Mouse (Mus musculus) large intestine, adult 2 months (tissue): Measurements from ENCODE around the gene Zfp473. TPM values are rescaled to one million over a fixed set of nuclear protein-coding genes. Genes with fewer than 3 reads are reported as not detected.
"Not testable (repeated sequence)": the region's sequence is repeated elsewhere in the genome, so short reads cannot be mapped to it uniquely, and the experiment has no call there.

Experiments used
- DNase-seq: peaks from one replicate; pipeline ENCODE4 v3.0.0-alpha.2; 2012; ENCODE audit warnings: low read depth, low spot score
- whole genome bisulfite sequencing: fragments of 180-500 bp; shearing (Covaris S2); methylation state at CpG from one replicate; pipeline ENCODE4 v1.1.7; 2018; 5-methylcytosine and 5-hydroxymethylcytosine counted together
- polyA plus RNA-seq: library from polyadenylated mRNA; depleted of rRNA; stranded (reverse); fragments of >200 nt; gene quantifications from 2 replicates; pipeline ENCODE4 v1.2.3, GENCODE M21; 2012; rRNA removed

Zfp473 gene
- 0.36 and 0.75 TPM in 2 replicates for polyA plus RNA-seq

DNA sequence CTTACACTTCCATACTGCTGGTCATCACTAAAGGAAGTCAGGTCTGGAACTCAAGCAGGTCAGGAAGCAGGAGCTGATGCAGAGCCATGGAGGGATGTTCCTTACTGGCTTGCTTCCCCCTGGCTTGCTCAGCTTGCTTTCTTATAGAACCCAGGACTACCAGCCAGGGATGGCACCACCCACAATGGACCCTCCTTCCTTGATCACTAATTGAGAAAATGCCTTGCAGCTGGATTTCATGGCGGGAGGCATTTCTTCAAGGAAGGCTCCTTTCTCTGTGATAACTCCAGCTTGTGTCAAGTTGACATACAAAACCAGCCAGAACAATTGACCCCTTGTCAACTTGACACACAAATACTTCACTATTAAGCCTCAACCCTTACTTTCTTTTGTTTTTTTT lies at the start of gene Zfp473:
Gene Zfp473 (minus strand): TSS at position 101 of the 400 bp plus-strand sequence.
- not testable (repeated sequence) for DNase-seq
- WGBS, result 100% methylated on average over 1 of the region's 1 CpGs

DNA sequence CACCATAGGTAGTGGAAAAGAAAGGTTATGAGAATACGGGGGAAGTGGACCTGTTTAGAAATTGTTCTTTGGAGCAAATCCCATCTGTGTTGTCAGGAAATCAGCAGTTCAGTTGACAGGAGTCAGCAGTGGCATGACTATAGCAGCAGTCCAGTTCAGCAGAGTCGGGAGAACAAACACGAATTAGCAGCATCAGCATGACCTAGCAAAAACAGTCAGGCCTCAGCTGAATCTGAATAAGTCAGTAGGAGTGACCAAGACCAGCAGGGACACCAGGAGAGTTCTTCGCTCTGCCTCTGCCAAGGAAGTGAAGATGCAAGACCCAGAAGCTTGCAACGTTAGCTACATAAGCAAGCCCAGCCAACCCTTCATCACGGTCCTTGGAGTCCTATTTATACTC lies 41.9 kb upstream of the Zfp473 start:
- no peak for DNase-seq
- 87% methylated on average over 6 of the region's 6 CpGs for WGBS

DNA sequence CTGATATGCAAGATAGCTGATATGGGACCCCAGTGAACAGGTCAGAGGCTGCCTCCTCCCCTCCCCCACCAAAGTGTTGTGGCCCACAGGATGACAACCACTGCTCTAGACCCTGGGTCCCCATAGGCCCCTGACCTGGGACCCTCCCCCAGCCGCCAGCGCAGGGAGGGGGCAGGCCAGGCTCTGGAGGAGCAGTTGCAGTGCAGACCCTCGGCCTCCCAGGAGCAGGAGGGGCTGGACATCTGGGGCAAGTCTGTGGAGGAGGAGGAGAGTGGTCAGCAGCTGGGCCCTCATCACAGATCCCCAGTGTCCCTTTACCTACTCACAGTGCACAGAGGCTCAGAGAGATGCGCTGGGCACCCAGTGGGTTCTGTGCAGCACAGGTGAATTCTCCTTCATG lies 39.2 kb upstream of the Zfp473 start:
- WGBS, result 56% methylated on average over 4 of the region's 4 CpGs

DNA sequence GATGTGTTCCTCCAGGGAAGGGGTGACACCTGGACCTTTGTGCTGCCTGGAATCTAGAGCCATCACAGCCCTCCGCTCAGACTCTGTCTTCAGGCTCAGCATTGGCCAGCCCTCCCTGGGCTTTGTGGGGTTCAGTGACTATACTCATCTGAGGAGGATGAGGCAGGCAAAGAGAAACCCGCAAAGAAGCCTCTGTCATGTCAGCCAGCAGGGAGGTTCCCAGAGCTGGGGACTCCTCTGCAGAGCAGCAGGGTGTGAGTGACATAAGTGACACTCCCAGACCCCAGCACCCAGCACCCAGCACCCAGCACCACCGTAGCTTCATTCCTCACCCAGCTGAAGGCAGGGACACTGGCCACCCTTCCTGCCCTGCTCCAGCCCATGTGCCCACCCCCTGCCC lies 38.7 kb upstream of the Zfp473 start:
- no peak for DNase-seq
- 72% methylated on average over 3 of the region's 3 CpGs for WGBS

More for the DNA sequence above, 39.2 kb upstream of the Zfp473 start:
- DNase-seq, result no peak

DNA sequence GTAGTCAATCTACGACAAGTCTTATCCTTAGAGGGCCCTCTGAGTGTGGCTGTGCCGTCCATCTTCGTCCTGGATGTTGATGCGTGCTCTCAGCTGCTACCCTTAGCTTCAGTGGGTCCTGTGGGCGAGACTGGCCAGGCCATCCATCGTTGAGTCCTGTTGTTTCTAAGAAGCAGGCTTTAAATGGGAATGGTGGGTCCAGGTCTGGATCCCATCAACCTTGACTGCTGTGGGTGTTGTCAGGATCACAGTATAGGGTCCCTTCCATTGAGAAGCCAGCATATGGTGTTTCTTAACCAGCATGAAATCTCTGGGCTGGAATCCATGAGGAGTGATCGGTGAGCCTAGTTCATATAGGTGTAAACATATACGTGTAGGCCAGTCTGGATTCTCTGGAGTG lies 29.3 kb upstream of the Zfp473 start:
- no peak for DNase-seq
- WGBS, result 87% methylated on average over 8 of the region's 8 CpGs

DNA sequence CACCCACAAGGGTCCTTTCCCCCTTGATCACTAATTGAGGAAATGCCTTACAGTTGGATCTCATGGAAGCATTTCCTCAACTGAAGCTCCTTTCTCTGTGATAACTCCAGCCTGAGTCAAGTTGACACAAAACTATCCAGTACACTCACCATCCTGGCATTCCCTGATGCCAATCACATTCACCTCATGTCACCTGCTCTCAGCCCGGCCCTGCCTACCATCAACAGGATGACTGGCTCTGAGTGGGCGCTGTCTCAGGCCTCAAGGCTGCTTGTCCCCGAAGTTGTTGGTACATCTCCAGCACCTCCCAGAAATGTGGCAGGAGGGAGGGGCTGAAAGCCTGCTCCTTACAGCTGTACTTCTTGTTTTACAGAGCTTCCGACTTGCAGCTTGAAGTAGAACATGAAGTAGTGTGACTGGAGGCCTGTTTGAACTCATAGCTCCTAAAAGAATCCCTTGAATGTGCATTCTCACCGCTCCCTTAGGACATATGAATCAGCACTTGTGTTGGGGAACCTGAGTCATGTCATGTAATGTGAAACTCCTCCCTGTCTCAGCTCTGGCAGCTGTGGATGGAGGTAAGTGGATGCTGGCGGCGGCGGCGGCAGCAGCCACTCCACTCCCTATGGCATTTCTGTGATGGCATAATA lies 26.1 kb upstream of the Zfp473 start:
- 92% methylated on average over 9 of the region's 9 CpGs for WGBS
- no peak for DNase-seq

DNA sequence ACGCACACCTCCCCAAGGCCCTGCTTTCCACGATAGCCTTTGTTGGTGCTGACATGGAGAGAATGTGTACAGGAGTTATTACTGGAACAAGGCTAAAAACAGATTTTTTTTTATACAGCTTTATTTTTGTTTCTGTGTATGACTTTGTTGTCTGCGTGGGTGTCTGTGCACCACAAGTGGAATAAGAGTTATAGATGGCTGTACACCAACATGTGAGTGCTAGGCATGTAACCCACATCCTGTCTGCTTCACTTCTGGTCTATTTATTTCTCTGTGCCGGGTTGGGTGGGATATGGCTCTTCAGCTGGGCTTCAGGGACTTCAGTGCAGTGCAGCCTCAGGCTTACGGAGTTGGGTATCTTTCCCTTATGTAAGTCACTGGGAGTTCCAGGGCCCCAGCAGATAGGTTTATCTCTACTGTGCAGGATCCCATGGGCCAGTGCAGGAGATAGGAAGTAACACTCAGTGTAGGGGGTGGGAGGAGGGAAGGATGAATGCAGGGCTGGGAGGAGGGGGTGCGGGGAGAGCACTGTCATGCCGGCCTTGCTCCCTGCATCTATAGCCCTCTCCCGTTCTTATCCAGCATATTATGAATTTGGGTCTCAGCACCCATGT lies 21.8 kb upstream of the Zfp473 start:
- 90% methylated on average over 8 of the region's 8 CpGs for WGBS
- DNase-seq, result no peak

DNA sequence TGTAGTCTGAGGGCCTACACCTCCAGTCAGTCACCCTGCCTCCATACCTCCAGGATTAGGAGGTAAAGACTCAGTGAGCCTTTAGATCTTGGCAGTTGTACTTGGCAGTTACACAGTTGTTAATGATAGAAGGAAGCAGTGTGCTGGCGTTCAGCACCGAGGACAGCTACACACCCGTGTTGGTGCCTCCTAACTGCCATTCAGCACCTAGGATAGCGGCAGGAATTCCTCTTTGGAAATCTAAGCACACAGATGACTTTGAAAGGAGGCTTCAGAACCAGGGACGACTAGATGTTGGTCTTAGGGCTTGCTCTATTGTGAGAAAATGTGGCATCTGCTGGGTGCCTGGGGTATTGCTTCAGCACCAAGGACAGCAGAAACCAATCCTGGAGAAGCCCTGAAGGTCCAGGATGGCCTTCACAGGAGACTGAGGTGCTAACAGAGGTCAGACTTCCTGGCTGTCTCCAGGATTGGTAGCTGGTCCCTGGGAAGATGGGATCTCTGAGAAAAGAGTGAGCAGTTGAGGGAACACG lies 19.3 kb upstream of the Zfp473 start:
- WGBS, result 24% methylated on average over 6 of the region's 6 CpGs

DNA sequence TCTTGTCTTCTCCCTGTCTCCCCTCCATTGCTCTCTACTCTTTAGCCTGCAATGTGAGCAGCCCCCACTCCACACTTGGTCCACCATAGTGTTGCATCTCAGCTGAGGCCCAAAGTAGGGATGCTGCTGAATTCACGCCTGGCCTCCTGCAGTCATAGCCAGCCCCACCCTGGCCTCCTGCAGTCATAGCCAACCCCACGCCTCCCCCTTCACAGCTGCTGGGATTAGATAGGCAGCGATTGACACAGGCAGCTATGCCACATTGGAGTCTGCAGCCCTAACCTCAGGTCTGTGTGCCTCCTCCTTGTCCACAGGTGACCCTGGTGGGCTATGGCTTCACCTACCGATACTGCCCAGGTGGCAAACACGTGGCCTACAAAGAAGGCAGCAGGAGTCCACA lies 17.3 kb upstream of the Zfp473 start:
- WGBS, result 83% methylated on average over 5 of the region's 5 CpGs

More for the DNA sequence above, 19.3 kb upstream of the Zfp473 start:
- DNase-seq, result peak; percentile 47

DNA sequence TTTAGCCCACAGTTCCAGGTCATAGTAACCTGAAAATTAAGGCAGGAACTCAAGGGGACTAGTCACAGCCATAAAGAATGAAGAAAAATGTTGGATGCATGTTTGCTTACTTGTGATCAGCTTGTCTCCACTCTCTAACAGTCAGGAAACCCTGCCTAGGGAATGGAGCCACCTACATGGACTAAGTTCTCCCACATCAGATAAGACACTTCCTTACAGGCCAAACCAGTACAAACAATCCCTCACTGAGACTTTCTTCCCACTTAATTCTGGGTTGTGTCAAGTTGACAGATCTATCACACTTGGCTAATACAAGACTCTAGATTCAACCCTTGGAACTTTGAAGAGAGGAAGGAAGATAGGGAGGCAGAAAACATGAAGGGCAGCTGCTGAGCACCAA lies 9.5 kb upstream of the Zfp473 start:
- DNase-seq, result no peak

More for the DNA sequence above, 17.3 kb upstream of the Zfp473 start:
- DNase-seq, result no peak

DNA sequence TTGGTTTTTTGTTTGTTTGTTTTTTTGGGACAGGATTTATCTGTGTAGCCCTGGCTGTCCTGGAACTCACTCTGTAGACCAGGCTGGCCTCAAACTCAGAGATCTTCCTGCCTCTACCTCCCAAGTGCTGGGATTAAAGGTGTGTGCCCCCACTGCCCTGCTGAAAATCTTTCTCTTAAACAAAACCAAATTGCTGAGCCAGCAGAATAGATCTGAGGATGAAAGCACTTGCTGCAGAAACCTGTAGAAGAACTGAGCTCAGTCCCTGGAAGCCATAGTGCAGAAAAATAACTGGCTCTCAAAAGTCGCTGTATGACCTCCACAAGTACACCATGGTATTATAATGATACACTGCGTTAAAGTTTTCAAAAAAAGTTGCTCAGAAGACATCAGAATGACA lies 6.3 kb upstream of the Zfp473 start:
- DNase-seq, result no peak
- 91% methylated on average over 2 of the region's 2 CpGs for WGBS

DNA sequence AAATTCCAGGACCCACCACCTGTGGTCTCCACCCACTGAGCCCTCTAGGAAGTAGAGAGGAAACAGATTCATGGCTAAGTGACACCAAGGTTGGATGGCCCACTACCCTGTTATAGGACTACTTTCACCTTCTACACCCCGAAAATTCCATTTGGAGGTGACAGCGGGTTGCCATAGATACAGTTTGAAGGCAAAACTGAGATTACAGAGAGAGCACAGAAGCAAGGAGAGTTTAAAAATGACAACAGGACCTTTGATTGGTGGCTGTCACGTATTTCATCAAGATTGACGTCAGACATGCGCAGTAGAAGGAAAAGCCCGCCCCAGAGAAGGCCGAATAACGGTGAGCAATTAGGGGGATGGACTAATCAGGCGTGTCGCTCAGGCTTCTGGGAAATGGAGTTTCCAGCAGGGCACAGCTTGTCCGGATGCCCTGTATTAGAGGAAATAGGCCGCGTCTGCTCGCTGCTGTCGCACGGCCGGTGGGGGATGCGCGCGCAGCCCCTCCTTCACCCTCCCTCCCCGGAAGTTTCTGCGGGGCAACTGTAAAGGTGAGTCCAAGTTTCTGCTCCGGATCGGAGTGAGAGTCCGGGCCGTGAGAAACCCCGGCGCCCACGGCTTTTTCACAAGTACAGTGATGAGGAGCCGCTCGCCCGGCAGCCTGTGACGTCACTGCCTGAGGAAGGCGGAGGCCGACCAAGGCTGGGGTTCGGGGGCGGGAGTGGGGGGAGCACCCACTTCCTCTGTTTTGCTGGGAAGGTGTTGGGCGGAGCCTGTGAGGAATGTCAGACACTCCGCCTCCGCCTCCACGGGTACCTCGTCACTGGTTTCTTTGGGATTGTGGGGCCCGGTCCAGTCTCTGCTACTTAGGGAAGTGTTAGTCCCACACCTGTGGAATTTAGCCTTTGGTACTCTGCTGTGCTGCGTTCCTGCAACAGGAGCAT lies 2.5 kb downstream of the Zfp473 start, which contains the start of gene Vrk3:
Gene Vrk3 (plus strand): TSS at position 313 of the 944 bp plus-strand sequence.
- under 1% methylated on average over 44 of the region's 44 CpGs for WGBS
- peak; percentile 98 for DNase-seq

DNA sequence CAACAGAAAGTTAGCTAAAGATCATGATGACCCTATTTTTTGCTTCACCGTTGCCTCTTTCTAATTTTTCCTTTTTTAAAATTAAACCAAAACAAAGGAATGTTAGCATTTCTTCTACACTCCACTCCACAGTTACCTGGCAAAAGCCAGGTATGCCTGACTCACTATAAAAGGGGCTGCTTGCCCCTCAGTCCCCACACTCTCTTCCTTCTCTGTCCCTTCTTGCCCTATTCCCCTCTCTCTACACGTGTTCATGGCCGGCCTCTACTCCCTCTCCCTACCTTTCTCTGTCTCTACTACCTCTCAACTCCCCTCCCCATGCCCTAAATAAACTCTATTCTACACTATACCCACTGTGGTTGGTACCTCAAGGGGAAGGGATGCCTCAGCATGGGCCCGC lies 3.7 kb downstream of the Zfp473 start:
- DNase-seq, result no peak
- 59% methylated on average over 4 of the region's 4 CpGs for WGBS

DNA sequence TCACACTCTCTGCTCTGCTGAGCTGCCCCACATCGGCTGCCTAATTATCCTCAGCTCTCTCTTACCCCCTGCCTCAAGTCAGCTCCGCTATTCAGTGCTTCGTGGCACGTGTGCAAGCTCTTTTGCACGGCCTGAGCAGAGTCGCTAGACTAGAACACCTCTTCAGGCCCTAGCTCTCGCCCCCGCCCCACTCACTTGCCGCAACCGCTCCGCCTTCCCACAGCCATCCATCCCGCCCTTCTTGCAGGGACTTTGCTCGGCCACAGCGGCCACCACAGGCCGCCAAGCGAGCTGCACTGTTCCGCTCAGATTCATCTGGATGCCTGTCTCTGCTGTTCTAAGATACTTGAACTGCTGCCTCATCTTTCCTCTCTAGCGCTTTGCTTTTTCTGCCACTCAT lies 5.8 kb downstream of the Zfp473 start:
- no peak for DNase-seq
- under 1% methylated on average over 18 of the region's 18 CpGs for WGBS

DNA sequence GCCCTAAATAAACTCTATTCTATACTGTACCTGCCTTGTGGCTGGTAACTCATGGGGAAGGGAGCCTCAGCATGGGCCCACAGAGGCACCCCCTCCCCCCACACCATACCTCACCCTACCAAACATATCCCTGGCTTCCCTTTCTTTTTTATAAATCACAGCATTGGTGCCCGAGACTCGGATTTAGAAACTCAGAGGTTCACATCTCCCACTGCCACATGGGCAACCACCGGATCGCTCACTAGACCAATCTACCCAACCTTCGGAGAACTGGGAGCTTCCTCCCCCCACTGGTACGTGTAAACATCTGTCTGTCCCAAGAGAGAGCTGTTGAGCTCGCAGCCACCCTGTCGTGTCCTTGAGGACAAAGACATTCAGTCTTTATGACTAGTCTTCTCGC lies 6.6 kb downstream of the Zfp473 start:
- no peak for DNase-seq
- 60% methylated on average over 9 of the region's 9 CpGs for WGBS

DNA sequence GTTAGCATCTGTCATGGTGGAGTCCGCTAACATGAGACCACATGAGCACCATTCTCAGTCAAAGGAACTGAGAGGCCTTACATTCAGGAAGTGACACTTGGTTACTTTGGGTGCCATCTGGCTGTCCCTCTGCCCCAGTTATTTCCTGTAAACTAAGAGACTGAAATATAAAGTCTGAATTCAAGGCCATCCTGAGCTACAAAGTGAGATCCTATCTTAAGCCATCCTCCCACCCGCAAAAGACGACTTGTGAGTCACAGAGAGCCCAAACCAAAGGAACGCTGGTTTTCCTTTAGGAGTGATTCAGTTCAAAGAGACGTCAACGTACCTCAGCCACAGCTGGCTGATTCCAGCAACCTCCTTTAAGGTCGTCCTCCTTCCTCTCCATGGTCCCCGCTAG lies 9.5 kb downstream of the Zfp473 start:
- WGBS, result 82% methylated on average over 8 of the region's 8 CpGs
- no peak for DNase-seq

DNA sequence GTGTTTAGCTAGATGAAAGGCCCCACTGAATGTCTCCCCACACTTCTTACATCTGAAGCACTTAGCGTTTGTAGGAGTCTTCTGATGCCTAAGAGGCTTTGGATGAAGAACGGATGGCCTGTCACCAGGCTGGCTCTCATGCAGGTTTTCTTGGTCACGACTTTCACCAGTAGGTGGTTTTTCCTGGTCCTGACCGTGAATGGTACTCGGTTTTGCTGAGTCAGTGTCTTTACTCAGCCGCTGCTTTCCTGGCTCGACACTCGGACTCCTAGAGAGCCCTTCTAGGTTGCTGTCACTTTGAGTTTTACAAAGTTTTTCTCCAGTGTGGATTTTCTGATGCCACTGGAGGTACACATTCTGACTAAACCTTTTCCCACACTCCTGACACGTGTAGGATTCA lies 17.1 kb downstream of the Zfp473 start:
- no peak for DNase-seq
- WGBS, result 92% methylated on average over 9 of the region's 9 CpGs

DNA sequence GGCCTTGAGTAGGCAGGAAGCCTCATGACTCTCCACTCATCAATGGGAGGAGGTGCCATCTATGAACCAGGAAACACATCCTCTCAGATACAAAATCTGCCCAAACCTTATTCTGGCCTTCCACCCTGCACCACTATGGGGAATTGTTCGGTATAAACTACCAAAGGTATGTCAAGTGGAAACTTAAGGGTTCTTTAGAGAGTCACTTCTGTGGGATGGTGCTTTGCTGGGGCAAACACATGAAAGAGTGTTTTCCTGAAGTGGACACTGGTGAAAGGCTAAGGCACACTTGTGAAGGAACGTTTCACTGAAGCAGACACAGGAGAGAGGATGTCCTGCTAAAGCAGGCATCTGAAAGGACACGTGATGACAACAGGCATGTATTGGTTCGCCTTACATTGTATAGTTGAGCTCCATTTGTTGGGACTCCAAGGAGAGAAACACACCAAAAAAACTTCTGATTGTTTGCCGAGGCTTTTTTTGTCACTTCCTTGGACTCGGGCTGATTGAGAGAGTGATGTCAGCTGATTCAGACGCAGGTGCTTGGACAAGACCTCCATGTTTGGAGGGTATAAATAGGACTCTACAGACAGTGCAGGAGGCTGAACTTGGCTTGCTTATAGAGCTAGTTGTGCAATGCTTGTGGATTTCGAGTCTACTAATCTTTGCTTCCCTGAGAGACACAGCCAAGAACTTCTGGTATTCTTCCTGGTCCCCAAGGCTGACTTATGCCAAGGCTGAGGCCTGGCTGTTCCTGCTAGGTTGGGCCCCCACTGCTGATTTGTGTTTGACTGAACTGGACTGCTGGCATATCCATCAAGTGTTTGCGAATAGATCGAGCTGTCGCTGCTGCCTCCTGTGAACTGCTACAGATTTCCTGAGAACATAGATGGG lies 22.5 kb downstream of the Zfp473 start:
- no peak for DNase-seq
- 82% methylated on average over 11 of the region's 11 CpGs for WGBS

DNA sequence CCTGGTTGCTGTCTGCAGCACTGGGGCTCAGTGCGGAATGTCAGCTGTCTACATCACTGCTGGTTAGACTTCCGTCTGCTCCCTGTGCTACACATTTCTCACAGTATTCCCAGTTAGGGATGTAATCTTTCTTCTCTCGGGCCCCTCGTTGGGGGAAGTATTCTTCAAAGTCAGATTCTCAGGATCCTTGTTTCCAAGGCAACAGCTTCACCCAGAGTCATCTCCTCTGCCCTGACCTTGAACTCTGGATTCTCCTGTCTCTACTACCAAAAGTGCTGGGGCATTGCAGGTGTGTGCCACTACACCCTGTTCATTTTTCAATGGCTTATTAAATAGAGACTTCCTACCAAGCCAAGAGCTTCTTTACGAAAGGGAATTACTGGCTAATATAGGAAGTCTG lies 23.7 kb downstream of the Zfp473 start:
- 60% methylated on average over 5 of the region's 5 CpGs for WGBS
- DNase-seq, result no peak
